Mouse (Mus musculus) neutrophil, adult 5-6 weeks (primary cell): ENCODE results near the gene Itsn2. TPM values are rescaled to one million over a fixed set of nuclear protein-coding genes. Genes with fewer than 3 reads are reported as not detected.
"Not testable (repeated sequence)": the region's sequence is repeated elsewhere in the genome, so short reads cannot be mapped to it uniquely, and the experiment has no call there.

Source experiments
- ATAC-seq: fragments of 151-379, 151-347 bp; 2 replicates; pipeline ENCODE4 v1.8.0; 2017; ENCODE audit warnings: mild to moderate bottlenecking, moderate TSS enrichment; ENCODE audit not compliant: insufficient number of reproducible peaks, poor library complexity, low FRiP score, severe bottlenecking; ENCODE audit errors: extremely low read depth
- total RNA-seq: library from RNA; stranded (forward); fragments of 200-1000 nt; gene quantifications from 2 replicates; pipeline ENCODE4 v1.2.3, GENCODE M21; 2017

The Itsn2 gene
- total RNA-seq = 417 and 436 TPM in 2 replicates

GRCm38 (mm10) chr12:4592541-4593165, at the start of gene Itsn2, which contains the start of gene Gm3625:
Gene Itsn2, plus strand, starts transcription at chr12:4592638.
Gene Gm3625, minus strand, starts transcription at chr12:4592927.
- peak; percentile 55 for ATAC-seq

GRCm38 (mm10) chr12:4544400-4544919, 48.0 kb upstream of the Itsn2 start:
- peak; percentile 67 for ATAC-seq

- ATAC-seq = peak; percentile 51; the same call in 1 of the 2 replicates
Measured at GRCm38 (mm10) chr12:4545425-4545824, 47.0 kb upstream of the Itsn2 start.

GRCm38 (mm10) chr12:4546491-4546890, 45.9 kb upstream of the Itsn2 start:
- no peak for ATAC-seq

GRCm38 (mm10) chr12:4547557-4547956, 44.9 kb upstream of the Itsn2 start:
- ATAC-seq = no peak

GRCm38 (mm10) chr12:4548053-4549013, 44.1 kb upstream of the Itsn2 start:
- peak; percentile 88 for ATAC-seq

- ATAC-seq = not testable (repeated sequence)
Measured at GRCm38 (mm10) chr12:4553704-4554103, 38.7 kb upstream of the Itsn2 start.

GRCm38 (mm10) chr12:4555451-4555850, 37.0 kb upstream of the Itsn2 start:
- no peak for ATAC-seq

- no peak for ATAC-seq
Measured at GRCm38 (mm10) chr12:4556891-4557290, 35.5 kb upstream of the Itsn2 start.

- ATAC-seq = no peak
Measured at GRCm38 (mm10) chr12:4557436-4557835, 35.0 kb upstream of the Itsn2 start.

- ATAC-seq = no peak
Measured at GRCm38 (mm10) chr12:4558013-4558412, 34.4 kb upstream of the Itsn2 start.

- no peak for ATAC-seq
Measured at GRCm38 (mm10) chr12:4558475-4559279, 33.8 kb upstream of the Itsn2 start.

- ATAC-seq = peak; percentile 94
Measured at GRCm38 (mm10) chr12:4571864-4572263, 20.6 kb upstream of the Itsn2 start.

- ATAC-seq = no peak
Measured at GRCm38 (mm10) chr12:4574065-4574464, 18.4 kb upstream of the Itsn2 start.

GRCm38 (mm10) chr12:4582326-4582725, 10.1 kb upstream of the Itsn2 start:
- no peak for ATAC-seq

- ATAC-seq = no peak
Measured at GRCm38 (mm10) chr12:4587846-4588245, 4.6 kb upstream of the Itsn2 start.

- ATAC-seq = no peak
Measured at GRCm38 (mm10) chr12:4588603-4589002, 3.8 kb upstream of the Itsn2 start.

- no peak for ATAC-seq
Measured at GRCm38 (mm10) chr12:4592025-4592424, 413 bp upstream of the Itsn2 start.
